Mouse (Mus musculus) liver, embryonic 16.5 days (tissue): ENCODE measurements around the gene Gm21762. TPM values are rescaled to one million over a fixed set of nuclear protein-coding genes. Genes with fewer than 3 reads are reported as not detected.
"Not testable (repeated sequence)": the region's sequence is repeated elsewhere in the genome, so short reads cannot be mapped to it uniquely, and the experiment has no call there.

Source experiments
- ATAC-seq: fragments of 200-750 bp; cut with Nextera tagmentation; 2 replicates; pipeline ENCODE4 v1.8.0; 2017; ENCODE audit warnings: low read depth, mild to moderate bottlenecking, moderate number of reproducible peaks, moderate library complexity
- H3K27ac ChIP-seq: fragments of 300-500 bp; sonication (generic); 2 replicates; pipeline ENCODE4 v1.5.1; 2014; ENCODE audit warnings: mild to moderate bottlenecking, low read length
- H3K27me3 ChIP-seq: fragments of 300-500 bp; sonication (generic); 2 replicates; pipeline ENCODE4 v1.6.1; 2014; ENCODE audit warnings: low read depth, low read length, mixed read lengths; ENCODE audit not compliant: control insufficient read depth, insufficient read depth
- H3K36me3 ChIP-seq: fragments of 300-500 bp; sonication (generic); 2 replicates; pipeline ENCODE4 v1.6.1; 2014; ENCODE audit warnings: mild to moderate bottlenecking; ENCODE audit not compliant: control insufficient read depth, insufficient read depth
- H3K4me1 ChIP-seq: fragments of 300-500 bp; sonication (generic); 2 replicates; pipeline ENCODE4 v1.6.1; 2014; ENCODE audit warnings: low read depth, low read length, mixed read lengths; ENCODE audit not compliant: control insufficient read depth
- H3K4me2 ChIP-seq: fragments of 300-500 bp; sonication (generic); 2 replicates; pipeline ENCODE4 v1.6.1; 2014; ENCODE audit warnings: low read depth, low read length, mixed read lengths
- H3K4me3 ChIP-seq: fragments of 300-500 bp; sonication (generic); 2 replicates; pipeline ENCODE4 v1.5.1; 2014; ENCODE audit warnings: low read depth, mild to moderate bottlenecking, low read length
- H3K9ac ChIP-seq: fragments of 300-500 bp; sonication (generic); 2 replicates; pipeline ENCODE4 v1.6.1; 2014; ENCODE audit warnings: low read depth, low read length
- H3K9me3 ChIP-seq: fragments of 300-500 bp; sonication (generic); replicated peaks from 2 replicates; pipeline ENCODE4 v1.6.1; 2016; ENCODE audit warnings: low read length; ENCODE audit not compliant: control insufficient read depth
- WGBS: fragments of 180-500 bp; shearing (Covaris S2); extraction: QIAGEN DNeasy Blood & Tissue Kit; methylation state at CpG from one replicate; pipeline ENCODE4 v1.1.7; 2014; ENCODE audit not compliant: insufficient replicate concordance; 5-methylcytosine and 5-hydroxymethylcytosine counted together
- polyA plus RNA-seq: library from polyadenylated mRNA; unstranded; fragments of >200 nt; fragmentation: Nextera tagmentation; extraction: Ambion mirVana; gene quantifications from 2 replicates; pipeline ENCODE4 v1.2.1, GENCODE M21; 2015

The Gm21762 gene
- polyA plus RNA-seq, 1 experiment from 2014 or later: not detected

DNA sequence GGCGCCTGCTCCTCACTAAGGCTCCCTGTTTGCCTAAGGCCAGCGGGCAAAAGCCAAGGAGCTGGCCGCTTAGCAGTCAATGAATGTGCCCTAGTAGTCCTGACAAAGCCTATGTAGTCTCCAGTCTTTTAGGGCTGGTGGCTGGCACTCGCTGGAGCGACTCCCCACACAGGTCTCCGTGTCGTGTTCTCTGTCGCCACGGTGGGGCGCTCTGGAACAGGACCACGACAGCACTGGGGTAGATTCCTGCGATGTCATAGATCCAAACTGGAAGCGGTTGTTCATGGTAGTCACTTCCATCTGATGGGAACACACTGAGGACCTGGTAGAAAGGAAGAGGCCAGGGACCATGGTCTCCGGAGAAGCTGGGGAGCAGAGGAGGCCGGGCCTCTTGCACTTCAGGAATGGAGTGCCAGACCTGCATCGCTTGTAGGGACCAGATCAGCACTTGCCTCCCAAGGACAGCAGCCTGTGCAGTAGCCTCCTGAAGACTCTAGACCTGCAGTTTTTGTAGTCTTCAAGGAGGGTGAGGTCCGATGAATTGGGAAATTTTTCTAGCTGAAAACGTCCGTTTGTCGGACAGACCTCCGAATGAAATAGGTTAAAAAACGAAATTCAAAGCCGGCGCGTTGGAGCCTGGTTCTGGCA lies 7.4 kb upstream of the Gm21762 start:
- H3K36me3 ChIP-seq, H3K27ac ChIP-seq, ATAC-seq, H3K27me3 ChIP-seq, H3K4me1 ChIP-seq, H3K9me3 ChIP-seq, H3K9ac ChIP-seq, H3K4me2 ChIP-seq, H3K4me3 ChIP-seq: not testable (repeated sequence)
- WGBS: 80% methylated on average over 16 of the region's 25 CpGs

DNA sequence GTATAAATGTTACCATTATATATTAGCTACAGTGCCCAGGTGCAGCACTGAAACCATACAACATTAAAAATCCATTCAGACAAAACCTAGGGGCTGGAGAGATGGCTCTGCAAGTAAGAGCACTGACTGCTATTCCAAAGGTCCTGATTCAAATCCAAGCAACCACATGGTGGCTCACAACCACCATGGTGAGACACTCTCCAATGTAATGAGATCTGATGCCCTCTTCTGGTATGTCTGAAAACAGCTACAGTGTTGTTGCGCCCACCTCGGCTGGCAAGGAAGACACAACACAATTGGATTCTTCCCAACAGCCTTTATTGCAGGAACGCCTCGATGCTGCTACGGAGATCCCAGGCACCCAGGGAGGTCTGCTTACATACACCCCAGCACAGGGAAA lies 5.2 kb upstream of the Gm21762 start:
- not testable (repeated sequence) for ATAC-seq, H3K4me3 ChIP-seq, H3K27ac ChIP-seq, H3K9me3 ChIP-seq, H3K4me1 ChIP-seq, H3K36me3 ChIP-seq, H3K9ac ChIP-seq, H3K27me3 ChIP-seq, H3K4me2 ChIP-seq
- 61% methylated on average over 5 of the region's 5 CpGs for WGBS

DNA sequence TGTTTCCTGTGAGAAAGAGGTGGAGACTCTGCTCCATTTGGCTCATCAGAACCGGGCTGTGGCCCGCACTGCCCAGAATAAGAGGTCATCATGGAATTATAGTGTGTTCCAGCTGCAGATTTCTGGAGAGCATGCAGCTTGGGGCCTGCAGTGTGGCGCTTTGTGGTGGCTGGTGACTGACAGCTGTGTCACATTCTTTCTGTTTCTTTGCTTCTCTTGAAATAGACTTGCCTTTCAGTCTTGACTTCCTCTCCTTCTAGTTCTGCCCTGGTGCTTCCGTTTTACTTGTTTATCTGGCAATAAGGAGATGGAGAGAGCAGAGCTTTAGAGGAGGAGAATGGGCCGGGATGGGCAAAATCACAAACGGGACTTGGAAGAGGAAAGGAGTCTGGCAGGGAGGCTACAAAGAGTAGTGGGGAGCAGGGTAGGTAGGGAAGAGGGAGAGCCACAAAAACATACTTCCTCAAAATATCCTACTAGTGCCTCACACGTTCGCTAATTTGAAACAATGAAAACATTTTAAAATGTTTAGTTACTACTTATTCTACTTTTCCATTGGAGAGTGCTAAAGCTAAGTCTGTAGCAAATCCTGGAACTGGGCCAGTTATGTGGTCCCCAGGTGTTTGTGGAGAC lies 19.4 kb downstream of the Gm21762 start:
- not testable (repeated sequence) for ATAC-seq, H3K4me2 ChIP-seq, H3K9ac ChIP-seq, H3K27ac ChIP-seq, H3K4me3 ChIP-seq, H3K27me3 ChIP-seq, H3K9me3 ChIP-seq, H3K4me1 ChIP-seq, H3K36me3 ChIP-seq
- 39% methylated on average over 7 of the region's 8 CpGs for WGBS

DNA sequence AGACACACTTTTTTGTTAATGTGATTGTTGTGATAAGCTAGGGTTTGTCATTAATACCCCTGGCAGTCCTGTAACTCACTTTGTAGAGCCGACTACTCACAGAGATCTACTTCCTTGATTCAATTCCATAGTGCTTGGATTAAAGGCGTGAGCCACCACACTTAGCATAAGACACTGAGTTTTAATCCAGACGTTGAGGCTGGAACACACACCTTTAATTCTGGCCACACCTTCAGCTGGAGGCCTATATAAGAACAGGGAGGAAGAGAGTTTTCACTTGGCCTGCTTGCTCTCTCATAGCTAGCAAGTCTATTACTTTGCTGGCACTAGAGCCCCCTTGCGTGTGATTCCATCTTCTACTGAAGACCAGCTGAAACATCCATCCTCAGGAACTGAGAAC lies 43.6 kb downstream of the Gm21762 start, which contains the start of gene Gm21818:
Gene Gm21818, plus strand, starts transcription at position 301 of the 400 bp plus-strand sequence.
- H3K36me3 ChIP-seq, H3K4me3 ChIP-seq, ATAC-seq, H3K9me3 ChIP-seq, H3K27me3 ChIP-seq, H3K27ac ChIP-seq, H3K9ac ChIP-seq, H3K4me2 ChIP-seq, H3K4me1 ChIP-seq: not testable (repeated sequence)
- WGBS: 50% methylated on average over 4 of the region's 4 CpGs

DNA sequence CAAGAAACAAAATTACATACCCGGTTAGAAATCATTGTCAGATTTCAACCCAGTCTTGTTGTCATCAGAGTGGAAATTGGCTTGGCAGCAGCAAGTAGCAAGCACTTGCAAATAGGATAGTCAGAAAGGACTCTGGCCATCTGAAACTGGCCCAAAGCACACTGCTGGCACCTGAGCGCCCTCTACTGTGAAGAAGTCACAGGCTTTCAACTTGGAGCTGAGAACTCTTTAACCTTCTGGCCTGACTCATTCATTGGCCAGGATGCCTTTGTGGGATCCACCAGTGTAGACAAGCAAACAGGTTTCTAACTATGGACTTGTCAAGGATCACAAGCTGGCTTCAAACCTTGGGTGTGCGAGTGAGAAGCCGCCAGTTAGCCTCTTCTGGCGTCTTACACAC lies 47.4 kb downstream of the Gm21762 start:
- not testable (repeated sequence) for H3K4me1 ChIP-seq, H3K4me3 ChIP-seq, H3K27ac ChIP-seq, H3K4me2 ChIP-seq, ATAC-seq, H3K9ac ChIP-seq, H3K36me3 ChIP-seq, H3K9me3 ChIP-seq, H3K27me3 ChIP-seq
- 35% methylated on average over 5 of the region's 5 CpGs for WGBS

Other genes with a start within 250 kb of the Gm21762 start
- 0.21 TPM in 1 of 2 replicates, not detected in the other for gene Gm36079, start 188.9 kb downstream of the Gm21762 start, polyA plus RNA-seq
- gene Gm21188, start 163.8 kb downstream of the Gm21762 start, polyA plus RNA-seq: 0.34 and 0.50 TPM in 2 replicates
- not detected in 2 replicates for gene Gm20767, start 75.7 kb downstream of the Gm21762 start, polyA plus RNA-seq
- not detected in 2 replicates for gene Gm21818, start 43.5 kb downstream of the Gm21762 start, polyA plus RNA-seq
- not detected in 2 replicates for gene Gm21731, start 23.2 kb upstream of the Gm21762 start, polyA plus RNA-seq
- not detected in 2 replicates for gene AF067061, start 47.2 kb upstream of the Gm21762 start, polyA plus RNA-seq
- 0.40 and 0.42 TPM in 2 replicates for gene BC147527, start 84.4 kb upstream of the Gm21762 start, polyA plus RNA-seq
- not detected in 2 replicates for gene Tcstv3, start 100.9 kb upstream of the Gm21762 start, polyA plus RNA-seq